Mouse (Mus musculus): ENCODE measurements at regions not wholly inside any gene's neighbourhood (a gene's known extent, or its start where the extent isn't known, plus 50 kb on each side); places are given as distances from the start of the nearest gene placed in this dataset.

- H3K4me3 ChIP-seq (ENCODE audit: insufficient read depth, low read depth, low read length): no peak overlapping the region
- H3K27ac ChIP-seq (ENCODE audit: insufficient read depth, low read depth, low read length): no peak overlapping the region
- TF ChIP-seq POLR2A (IDR thresholded peaks at IDR 0.05; ENCODE audit: insufficient read depth, low read depth, low read length) (no peak), CTCF (IDR thresholded peaks at IDR 0.05; ENCODE audit: insufficient read depth, low read depth, low read length) (no peak)
- H3K4me1 ChIP-seq (ENCODE audit: control insufficient read depth, insufficient read depth, low read length): no peaks in the 10 kb centered on the region
- 88% methylated on average over 9 of the region's 9 CpGs for WGBS
Measured at GRCm38 (mm10) chr16:29851827-29852226, 212.4 kb upstream of the Hes1 start.

DNA sequence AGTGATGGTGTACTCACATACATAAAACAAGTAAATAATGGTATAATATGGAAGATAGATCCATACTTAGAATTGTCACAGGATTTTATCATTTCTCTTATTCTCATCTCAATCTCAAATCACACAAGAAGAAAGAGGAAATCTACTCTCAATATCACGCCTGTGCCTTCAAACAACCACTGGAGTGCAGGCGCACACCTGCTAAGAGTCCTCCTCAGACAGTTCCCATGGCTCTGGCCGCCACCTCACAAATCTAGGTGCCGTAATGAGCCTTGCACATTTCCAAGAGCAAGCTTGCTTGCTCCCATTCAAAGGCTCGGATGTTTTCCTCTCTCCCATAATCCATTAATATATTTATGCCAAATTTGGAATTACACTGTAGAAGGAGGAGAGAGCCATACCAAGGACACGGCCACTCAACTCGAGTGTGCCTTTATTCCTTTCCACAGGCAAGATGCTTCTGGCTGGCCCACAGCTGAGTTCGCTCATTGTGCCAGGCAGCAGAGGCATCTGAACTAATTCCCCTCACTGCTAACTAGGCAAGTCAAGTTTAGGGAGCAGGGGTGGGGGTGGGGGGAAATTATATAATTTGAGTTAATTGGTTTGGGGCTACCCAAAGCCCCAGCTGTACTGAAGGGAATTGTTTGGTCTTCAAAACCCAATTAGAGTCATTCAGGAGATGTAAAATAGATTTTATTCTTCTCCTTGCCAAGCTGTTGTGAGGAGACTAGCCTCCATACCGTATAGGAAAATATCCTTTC is 209.2 kb upstream of the Hes1 start:
- no peak overlapping the region for H3K27ac ChIP-seq (ENCODE audit: insufficient read depth, low read depth, low read length)
- TF ChIP-seq POLR2A (IDR thresholded peaks at IDR 0.05; ENCODE audit: insufficient read depth, low read depth, low read length): no peak
- TF ChIP-seq CTCF (IDR thresholded peaks at IDR 0.05; ENCODE audit: insufficient read depth, low read depth, low read length): no peak
- 84% methylated on average over 9 of the region's 9 CpGs for WGBS
- H3K4me3 ChIP-seq (ENCODE audit: insufficient read depth, low read depth, low read length): no peak overlapping the region
- no peaks in the 10 kb centered on the region for H3K4me1 ChIP-seq (ENCODE audit: control insufficient read depth, insufficient read depth, low read length)

GRCm38 (mm10) chr16:29856545-29856944 is 207.6 kb upstream of the Hes1 start:
- 96% methylated on average over 1 of the region's 1 CpGs for WGBS
- Histone ChIP-seq H3K4me1 (ENCODE audit: control insufficient read depth, insufficient read depth, low read length) (no peaks in the 10 kb centered on the region), H3K4me3 (ENCODE audit: insufficient read depth, low read depth, low read length) (no peak overlapping the region), H3K27ac (ENCODE audit: insufficient read depth, low read depth, low read length) (no peak overlapping the region)
- no peak for TF ChIP-seq CTCF (IDR thresholded peaks at IDR 0.05; ENCODE audit: insufficient read depth, low read depth, low read length)
- no peak for TF ChIP-seq POLR2A (IDR thresholded peaks at IDR 0.05; ENCODE audit: insufficient read depth, low read depth, low read length)

DNA sequence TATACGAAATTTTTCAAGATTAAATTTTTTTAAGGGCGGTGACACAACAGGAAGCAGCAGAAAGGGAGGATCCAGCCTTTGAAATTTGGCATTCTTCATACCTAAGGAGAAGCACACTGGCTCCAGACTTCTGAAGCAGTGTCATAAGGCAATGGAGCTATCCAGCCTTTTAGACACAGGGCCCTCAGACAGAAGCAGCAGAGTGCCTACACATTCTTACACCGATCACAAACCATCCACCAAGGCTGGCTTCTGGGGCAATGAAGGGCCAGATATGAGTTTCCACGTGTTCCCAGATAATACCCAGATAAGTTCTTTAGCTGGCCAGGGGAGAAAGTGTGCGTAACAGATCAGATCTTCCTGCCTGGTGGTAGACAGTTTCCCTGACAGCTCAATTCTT is 205.5 kb upstream of the Hes1 start:
- TF ChIP-seq CTCF (IDR thresholded peaks at IDR 0.05; ENCODE audit: insufficient read depth, low read depth, low read length): no peak
- TF ChIP-seq POLR2A (IDR thresholded peaks at IDR 0.05; ENCODE audit: insufficient read depth, low read depth, low read length): no peak

DNA sequence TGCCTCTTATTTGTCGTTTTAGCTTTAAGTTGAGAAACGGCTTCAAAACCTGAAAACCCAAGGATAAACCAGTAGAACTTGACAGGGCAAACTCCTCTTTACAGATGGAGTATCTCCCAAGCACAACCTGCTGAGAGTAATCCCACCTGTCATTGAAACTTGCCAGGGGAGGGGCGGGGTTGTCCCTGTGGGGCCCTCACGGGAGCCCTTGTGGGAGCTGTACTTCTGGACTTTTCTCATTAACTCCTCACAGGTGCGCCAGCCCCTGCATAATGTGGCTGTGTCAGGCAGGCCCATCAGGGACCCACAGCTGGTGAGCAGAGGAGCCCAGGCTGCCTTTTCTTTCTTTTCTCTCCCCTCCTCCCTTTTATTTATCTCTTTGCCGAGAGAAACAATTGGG is 203.9 kb upstream of the Hes1 start:
- WGBS: 77% methylated on average over 6 of the region's 6 CpGs
- Histone ChIP-seq H3K4me1 (ENCODE audit: control insufficient read depth, insufficient read depth, low read length) (peaks cover 4% of the 10 kb centered on the region; the same call in 1 of the 2 replicates), H3K27ac (ENCODE audit: insufficient read depth, low read depth, low read length) (no peak overlapping the region), H3K4me3 (ENCODE audit: insufficient read depth, low read depth, low read length) (no peak overlapping the region)
- TF ChIP-seq POLR2A (IDR thresholded peaks at IDR 0.05; ENCODE audit: insufficient read depth, low read depth, low read length) (no peak), CTCF (IDR thresholded peaks at IDR 0.05; ENCODE audit: insufficient read depth, low read depth, low read length) (no peak)

More for the DNA sequence above, 205.5 kb upstream of the Hes1 start:
- H3K4me1 ChIP-seq (ENCODE audit: control insufficient read depth, insufficient read depth, low read length): no peaks in the 10 kb centered on the region
- H3K4me3 ChIP-seq (ENCODE audit: insufficient read depth, low read depth, low read length): no peak overlapping the region
- WGBS: 95% methylated on average over 5 of the region's 5 CpGs
- no peak overlapping the region for H3K27ac ChIP-seq (ENCODE audit: insufficient read depth, low read depth, low read length)

- peaks cover 6% of the 10 kb centered on the region; the same call in 1 of the 2 replicates for H3K4me1 ChIP-seq (ENCODE audit: control insufficient read depth, insufficient read depth, low read length)
- no peak for TF ChIP-seq POLR2A (IDR thresholded peaks at IDR 0.05; ENCODE audit: insufficient read depth, low read depth, low read length)
- TF ChIP-seq CTCF (IDR thresholded peaks at IDR 0.05; ENCODE audit: insufficient read depth, low read depth, low read length): no peak
- WGBS: 43% methylated on average over 4 of the region's 4 CpGs
- H3K4me3 ChIP-seq (ENCODE audit: insufficient read depth, low read depth, low read length): no peak overlapping the region
- H3K27ac ChIP-seq (ENCODE audit: insufficient read depth, low read depth, low read length): no peak overlapping the region
Measured at GRCm38 (mm10) chr16:29861056-29861455, 203.1 kb upstream of the Hes1 start.

DNA sequence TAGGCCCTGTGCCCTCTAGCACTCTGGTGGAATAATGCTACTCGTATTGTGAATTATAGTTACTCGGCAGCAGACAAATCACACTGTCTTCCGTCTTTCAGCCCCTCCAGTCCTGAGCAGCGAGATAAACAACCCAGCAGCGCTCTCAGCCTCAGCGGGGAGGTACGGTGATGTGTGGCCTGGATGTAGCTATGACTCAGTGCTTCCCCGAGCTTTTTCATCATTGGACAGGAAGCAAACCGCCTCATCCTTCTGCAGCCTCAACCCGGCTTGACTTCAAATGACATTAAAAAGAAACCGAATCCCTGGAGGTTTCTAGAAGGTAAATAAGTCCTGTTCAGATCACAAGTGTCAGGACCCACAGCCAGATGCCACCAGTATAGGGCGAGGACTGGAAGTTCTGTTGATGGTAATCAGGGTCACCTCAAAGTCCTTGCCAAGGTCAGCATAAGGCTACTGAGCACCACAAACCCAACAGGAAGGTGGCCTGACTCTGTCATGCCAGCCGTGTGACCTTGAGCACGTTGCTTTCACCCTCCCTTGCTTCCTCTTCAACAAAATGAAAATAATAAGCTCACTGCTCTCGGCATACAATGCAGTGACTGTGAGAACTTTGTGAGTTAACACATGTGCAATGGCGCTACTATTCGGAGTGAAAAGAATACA is 199.0 kb upstream of the Hes1 start:
- Histone ChIP-seq H3K4me1 (ENCODE audit: control insufficient read depth, insufficient read depth, low read length) (peaks cover 6% of the 10 kb centered on the region; the same call in 1 of the 2 replicates), H3K27ac (ENCODE audit: insufficient read depth, low read depth, low read length) (no peak overlapping the region), H3K4me3 (ENCODE audit: insufficient read depth, low read depth, low read length) (no peak overlapping the region)
- 61% methylated on average over 17 of the region's 17 CpGs for WGBS
- no peak for TF ChIP-seq POLR2A (IDR thresholded peaks at IDR 0.05; ENCODE audit: insufficient read depth, low read depth, low read length)

GRCm38 (mm10) chr16:29871395-29871794 is 192.8 kb upstream of the Hes1 start:
- TF ChIP-seq CTCF (IDR thresholded peaks at IDR 0.05; ENCODE audit: insufficient read depth, low read depth, low read length): no peak
- no peak for TF ChIP-seq POLR2A (IDR thresholded peaks at IDR 0.05; ENCODE audit: insufficient read depth, low read depth, low read length)
- no peak overlapping the region for H3K4me3 ChIP-seq (ENCODE audit: insufficient read depth, low read depth, low read length)
- H3K4me1 ChIP-seq (ENCODE audit: control insufficient read depth, insufficient read depth, low read length): no peaks in the 10 kb centered on the region
- no peak overlapping the region for H3K27ac ChIP-seq (ENCODE audit: insufficient read depth, low read depth, low read length)
- 95% methylated on average over 5 of the region's 5 CpGs for WGBS

GRCm38 (mm10) chr16:29876196-29876595 is 188.0 kb upstream of the Hes1 start:
- WGBS: 33% methylated on average over 8 of the region's 8 CpGs
- TF ChIP-seq CTCF (IDR thresholded peaks at IDR 0.05; ENCODE audit: insufficient read depth, low read depth, low read length) (no peak), POLR2A (IDR thresholded peaks at IDR 0.05; ENCODE audit: insufficient read depth, low read depth, low read length) (no peak)
- H3K4me1 ChIP-seq (ENCODE audit: control insufficient read depth, insufficient read depth, low read length): no peaks in the 10 kb centered on the region
- H3K27ac ChIP-seq (ENCODE audit: insufficient read depth, low read depth, low read length): no peak overlapping the region
- no peak overlapping the region for H3K4me3 ChIP-seq (ENCODE audit: insufficient read depth, low read depth, low read length)
